Mouse (Mus musculus) cerebellum, adult 2 months (tissue): ENCODE data around the gene Mcoln3.

Source experiments
- CTCF ChIP-seq: fragments of 200-500 bp; IDR thresholded peaks from 2 replicates; pipeline ENCODE4 v1.5.1; 2011; ENCODE audit warnings: low read depth, mild to moderate bottlenecking, control low read depth, low read length, moderate library complexity, borderline replicate concordance; ENCODE audit not compliant: insufficient read depth
- POLR2A ChIP-seq: fragments of 200-500 bp; IDR thresholded peaks from 2 replicates; pipeline ENCODE4 v1.6.1; 2011; ENCODE audit warnings: low read length, control low read depth, borderline replicate concordance; ENCODE audit not compliant: insufficient read depth

GRCm38 (mm10) chr3:146096986-146097385 lies 20.3 kb upstream of the Mcoln3 start:
- no peak for TF ChIP-seq CTCF
- TF ChIP-seq POLR2A = no peak
